Mouse (Mus musculus): ENCODE measurements around the gene Naa15.
"Not testable (repeated sequence)": the region's sequence is repeated elsewhere in the genome, so short reads cannot be mapped to it uniquely, and the experiment has no call there.

The Naa15 gene

GRCm38 (mm10) chr3:51415098-51416072, at the start of gene Naa15:
Gene Naa15, plus strand, starts transcription at chr3:51415148.
- DNase-seq, result peak; percentile 94

GRCm38 (mm10) chr3:51365517-51365882, 49.4 kb upstream of the Naa15 start:
- DNase-seq, result no peak

- DNase-seq, result no peak
These were observed 48.0 kb upstream of the Naa15 start for GRCm38 (mm10) chr3:51366926-51367325.

GRCm38 (mm10) chr3:51368011-51368410, 46.9 kb upstream of the Naa15 start:
- DNase-seq, result no peak

GRCm38 (mm10) chr3:51371826-51372225, 43.1 kb upstream of the Naa15 start:
- DNase-seq, result no peak

- DNase-seq, result no peak
These were observed 42.1 kb upstream of the Naa15 start for GRCm38 (mm10) chr3:51372883-51373282.

- no peak for DNase-seq
These were observed 41.4 kb upstream of the Naa15 start for GRCm38 (mm10) chr3:51373544-51373943.

- peak in 1 of 2 experiments; percentile 31 for DNase-seq
These were observed 39.4 kb upstream of the Naa15 start for GRCm38 (mm10) chr3:51375307-51376265.

- DNase-seq, result no peak
These were observed 36.9 kb upstream of the Naa15 start for GRCm38 (mm10) chr3:51377878-51378664.

- DNase-seq, result no peak
These were observed 36.3 kb upstream of the Naa15 start for GRCm38 (mm10) chr3:51378665-51378946.

GRCm38 (mm10) chr3:51379786-51380659, 34.9 kb upstream of the Naa15 start:
- DNase-seq, result no peak

- no peak for DNase-seq
These were observed 34.3 kb upstream of the Naa15 start for GRCm38 (mm10) chr3:51380660-51381014.

GRCm38 (mm10) chr3:51383409-51383808, 31.5 kb upstream of the Naa15 start:
- DNase-seq, result no peak

GRCm38 (mm10) chr3:51386441-51387133, 28.4 kb upstream of the Naa15 start:
- no peak for DNase-seq

GRCm38 (mm10) chr3:51387134-51387451, 27.9 kb upstream of the Naa15 start:
- DNase-seq, result no peak

- no peak for DNase-seq
These were observed 27.0 kb upstream of the Naa15 start for GRCm38 (mm10) chr3:51387868-51388381.

GRCm38 (mm10) chr3:51388904-51389303, 26.0 kb upstream of the Naa15 start:
- no peak for DNase-seq

- no peak for DNase-seq
These were observed 23.9 kb upstream of the Naa15 start for GRCm38 (mm10) chr3:51391095-51391494.

- no peak for DNase-seq
These were observed 23.4 kb upstream of the Naa15 start for GRCm38 (mm10) chr3:51391591-51391990.

GRCm38 (mm10) chr3:51393018-51393417, 21.9 kb upstream of the Naa15 start:
- not testable (repeated sequence) for DNase-seq

- no peak for DNase-seq
These were observed 21.3 kb upstream of the Naa15 start for GRCm38 (mm10) chr3:51393651-51394050.

Measured in thymus, adult 18-20 months (tissue).